Mouse (Mus musculus) urinary bladder, adult 18-20 months (tissue): ENCODE data around the gene Cntnap1.

Experiments
- DNase-seq, 2 experiments: peaks; one replicate each; pipeline ENCODE4 v3.0.0; 2022; ENCODE audit warnings: low spot score in 2 of 2, mixed read lengths in 2 of 2

The Cntnap1 gene

DNA sequence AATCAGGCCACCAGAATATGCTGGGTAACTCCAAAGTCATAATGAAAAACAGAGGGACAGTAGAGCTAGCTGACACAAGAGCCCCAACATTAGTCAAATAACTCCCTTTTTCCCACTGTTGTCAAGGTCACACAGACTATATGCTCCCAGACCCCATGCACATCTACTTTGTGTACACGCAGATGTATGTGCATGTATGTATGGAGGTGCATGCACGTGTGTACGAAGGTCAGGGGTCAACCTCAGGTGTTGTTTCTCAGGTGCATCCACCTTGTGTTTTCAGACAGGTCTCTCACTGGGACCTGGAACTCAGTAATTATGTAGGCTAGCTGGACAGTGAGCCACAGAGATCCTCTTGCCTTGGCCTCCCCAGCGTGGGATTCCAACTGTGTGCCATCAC, 15.1 kb downstream of the Cntnap1 start:
- no peak for DNase-seq

DNA sequence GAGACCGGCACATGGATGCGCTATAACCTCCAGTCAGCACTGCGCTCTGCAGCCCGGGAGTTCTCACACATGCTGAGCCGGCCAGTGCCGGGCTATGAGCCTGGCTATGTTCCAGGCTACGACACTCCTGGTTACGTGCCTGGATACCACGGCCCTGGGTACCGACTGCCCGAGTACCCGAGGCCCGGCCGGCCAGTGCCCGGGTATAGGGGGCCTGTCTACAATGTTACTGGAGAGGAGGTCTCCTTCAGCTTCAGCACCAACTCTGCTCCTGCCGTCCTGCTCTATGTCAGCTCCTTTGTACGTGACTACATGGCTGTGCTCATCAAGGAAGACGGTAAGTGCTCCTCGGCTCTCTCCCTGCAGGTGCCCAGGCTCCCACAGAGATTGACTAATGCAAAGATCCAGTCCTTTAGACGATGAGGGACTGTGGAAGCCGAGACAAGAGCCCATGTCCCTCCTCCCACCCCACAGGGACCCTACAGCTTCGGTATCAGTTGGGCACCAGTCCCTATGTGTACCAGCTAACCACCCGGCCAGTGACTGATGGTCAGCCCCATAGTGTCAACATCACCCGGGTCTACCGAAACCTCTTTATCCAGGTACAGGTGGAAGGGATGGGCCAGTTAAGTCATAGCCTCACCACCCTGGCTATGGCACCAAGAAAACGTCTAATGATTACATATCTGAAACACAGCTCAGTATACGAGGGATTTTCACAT, 16.4 kb downstream of the Cntnap1 start:
- DNase-seq, result no peak

DNA sequence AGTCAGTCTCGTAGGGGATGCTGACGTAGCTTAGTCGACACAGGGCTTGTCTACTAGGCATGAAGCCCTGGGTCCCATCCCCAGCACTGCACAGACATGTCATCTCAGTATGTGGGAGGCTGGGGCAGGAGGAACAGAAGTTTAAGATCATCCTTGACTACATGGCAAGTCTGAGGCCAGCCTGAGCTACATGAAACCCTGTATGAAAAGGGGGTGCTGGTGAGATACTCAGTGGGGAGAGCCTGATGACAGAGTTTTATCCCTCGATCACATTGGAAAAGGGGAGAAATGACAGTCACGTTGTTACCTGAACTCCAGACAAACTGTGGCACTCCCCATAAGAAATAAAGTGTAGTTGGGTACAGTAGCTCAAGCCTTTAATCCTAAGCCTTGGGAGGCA, 17.2 kb downstream of the Cntnap1 start:
- no peak for DNase-seq

DNA sequence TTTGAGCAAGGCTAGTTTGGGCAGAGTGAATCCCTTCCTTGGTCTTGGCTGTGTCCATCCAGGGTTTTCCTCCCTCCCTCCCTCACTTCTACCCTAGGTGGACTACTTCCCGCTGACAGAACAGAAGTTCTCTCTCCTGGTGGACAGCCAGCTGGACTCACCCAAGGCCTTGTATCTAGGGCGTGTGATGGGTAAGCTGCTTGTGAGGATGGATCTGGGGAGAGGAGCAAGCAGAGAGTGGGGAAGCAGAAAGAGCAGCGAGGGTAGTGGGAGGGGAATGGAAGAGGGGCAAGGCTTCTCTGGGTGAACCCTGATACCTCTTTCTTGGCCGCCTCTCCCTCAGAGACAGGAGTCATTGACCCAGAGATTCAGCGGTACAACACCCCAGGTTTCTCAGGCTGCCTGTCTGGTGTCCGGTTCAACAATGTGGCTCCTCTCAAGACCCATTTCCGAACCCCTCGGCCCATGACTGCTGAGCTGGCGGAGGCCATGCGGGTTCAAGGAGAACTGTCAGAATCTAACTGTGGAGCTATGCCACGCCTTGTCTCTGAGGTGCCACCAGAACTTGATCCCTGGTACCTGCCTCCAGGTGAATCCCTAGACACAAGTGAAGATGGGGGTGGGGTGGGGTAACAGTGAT, 18.0 kb downstream of the Cntnap1 start:
- no peak for DNase-seq

DNA sequence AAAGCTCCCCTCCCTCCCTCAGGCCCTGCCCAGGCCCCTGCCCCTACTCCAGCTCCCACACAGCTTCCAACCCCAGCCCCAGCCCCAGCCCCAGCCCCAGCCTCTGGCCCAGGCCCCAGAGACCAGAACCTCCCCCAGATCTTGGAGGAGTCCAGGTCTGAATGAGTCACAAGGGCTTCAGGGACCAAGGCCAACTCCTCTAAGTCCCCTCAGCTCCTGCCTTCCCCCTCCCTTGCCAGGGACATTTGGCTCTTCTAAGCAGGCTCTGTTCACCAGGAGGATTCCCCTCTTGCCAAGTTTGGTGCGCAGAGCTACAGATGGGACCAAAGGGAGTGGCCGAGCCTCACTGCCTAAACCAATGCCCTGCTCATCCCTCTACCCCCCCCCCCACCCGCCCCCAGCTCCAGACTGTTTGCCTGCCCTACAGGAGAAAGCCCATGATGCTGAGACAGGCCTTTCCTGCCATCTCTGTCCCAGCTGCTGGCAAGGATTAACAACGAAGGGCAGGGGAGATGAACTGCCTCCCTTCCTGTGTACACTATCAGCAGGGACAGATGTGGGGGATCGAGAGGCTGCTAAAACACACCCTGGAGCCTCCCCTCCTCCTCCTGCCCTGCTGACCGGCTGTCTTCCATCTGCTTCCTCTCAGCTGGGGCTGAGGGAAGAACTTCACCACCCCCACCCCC, 19.3 kb downstream of the Cntnap1 start:
- peak in 1 of 2 experiments; percentile 68 for DNase-seq

DNA sequence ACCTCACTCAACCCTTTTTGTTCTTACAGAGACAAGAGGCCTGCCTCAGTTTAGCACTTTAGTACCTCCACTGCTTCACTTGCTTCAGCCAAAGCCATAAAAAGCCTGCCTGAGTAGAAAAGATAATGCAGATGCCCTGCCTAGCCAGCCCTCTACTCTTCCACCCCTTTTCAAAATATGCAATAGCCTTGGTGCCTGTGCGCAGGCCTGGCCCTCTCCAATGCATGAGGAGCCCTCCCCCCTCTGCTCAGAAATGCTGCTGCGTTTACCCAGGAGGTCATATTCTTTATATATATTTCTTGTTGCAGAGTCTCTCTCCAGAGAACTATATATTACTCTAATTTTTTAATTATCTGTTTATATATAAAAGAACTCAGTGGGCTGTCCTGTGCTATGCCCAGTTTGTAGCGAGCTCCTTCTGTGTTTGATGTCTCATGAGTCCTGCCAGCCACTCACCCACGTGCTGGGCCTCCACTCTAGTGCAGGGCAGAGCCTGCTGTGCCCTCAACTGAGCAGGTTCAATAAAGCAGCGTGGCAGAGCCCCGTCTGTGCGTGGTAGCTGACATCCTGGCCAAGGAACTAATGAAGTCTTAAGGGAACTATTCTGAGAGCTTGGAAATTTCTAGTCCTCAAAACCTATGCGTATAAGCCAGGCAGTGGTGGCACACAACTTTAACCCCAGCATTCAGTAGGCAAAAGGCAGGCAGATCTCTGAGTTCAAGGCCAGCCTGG, 20.0 kb downstream of the Cntnap1 start:
- DNase-seq, result no peak

DNA sequence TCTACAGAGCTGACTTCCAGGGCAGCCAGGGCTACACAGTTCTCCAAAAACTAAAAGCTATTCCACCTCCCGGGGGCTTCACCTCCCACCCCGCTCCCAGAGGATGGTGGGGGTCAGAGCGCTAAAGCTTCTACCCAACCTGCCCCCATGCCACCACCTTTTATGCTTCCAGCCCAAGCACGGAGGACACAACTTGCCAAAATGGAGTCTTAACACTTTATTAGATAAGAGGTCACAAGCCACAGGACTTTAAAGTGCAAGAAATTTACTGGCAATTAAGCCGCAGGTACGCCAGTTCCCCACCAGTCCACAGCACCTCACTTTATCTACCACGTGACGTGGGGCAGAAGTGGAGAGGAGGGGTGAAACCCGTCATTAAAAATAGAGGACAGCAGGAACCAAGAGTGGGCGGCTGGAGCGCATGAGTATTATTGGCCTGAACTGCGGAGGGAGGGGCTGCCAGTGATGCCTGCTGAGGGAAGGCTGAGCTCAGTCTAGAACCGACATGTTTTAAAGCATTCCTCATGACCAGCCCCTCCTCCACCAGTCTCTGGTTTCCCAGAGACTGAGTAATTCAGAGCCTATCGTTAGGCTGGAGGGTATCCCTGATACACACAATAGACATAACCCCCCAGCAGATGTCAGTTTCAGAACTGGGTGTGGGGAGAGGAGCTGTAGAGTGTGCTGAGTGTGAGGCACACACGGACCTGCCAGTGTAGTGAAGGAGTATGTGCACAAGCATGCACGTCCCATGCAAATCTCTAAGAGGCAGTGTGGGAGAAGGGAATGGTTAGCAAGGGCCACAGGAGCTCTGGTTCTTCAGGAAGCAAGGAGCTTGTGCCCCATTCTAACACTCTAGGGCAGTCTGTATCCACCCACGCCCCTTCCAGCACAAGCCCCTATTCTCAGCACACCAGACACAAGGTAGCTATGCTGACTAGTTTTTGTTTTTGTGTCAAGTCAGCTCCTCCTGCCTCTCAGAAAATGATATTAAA, 20.9 kb downstream of the Cntnap1 start:
- DNase-seq, result no peak

DNA sequence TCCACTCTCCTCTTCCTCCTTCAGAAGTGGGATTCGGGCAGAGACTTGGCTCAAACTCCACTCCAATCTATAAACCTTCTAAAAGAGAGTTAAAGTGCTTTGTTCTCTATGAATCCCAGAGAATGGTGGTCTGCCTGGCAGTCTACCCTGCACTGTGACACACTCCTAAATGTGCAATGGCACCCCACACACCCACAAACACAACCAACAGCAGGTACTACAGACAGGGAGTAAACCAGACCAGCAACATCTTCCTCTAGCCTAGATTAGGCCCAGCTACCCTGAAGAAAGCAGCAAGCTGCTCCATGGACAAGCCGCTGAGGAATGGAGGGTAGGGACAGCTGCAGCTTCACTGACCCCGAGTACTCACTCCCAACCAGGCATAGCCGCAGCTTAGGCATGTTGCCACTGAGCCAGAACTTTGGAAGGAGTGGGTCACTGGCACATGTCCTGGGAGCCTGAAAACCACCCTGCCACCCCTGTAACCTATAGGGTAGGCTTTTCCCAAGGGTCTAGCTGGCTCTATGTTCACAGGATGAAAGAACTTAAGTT, 21.7 kb downstream of the Cntnap1 start:
- no peak for DNase-seq

DNA sequence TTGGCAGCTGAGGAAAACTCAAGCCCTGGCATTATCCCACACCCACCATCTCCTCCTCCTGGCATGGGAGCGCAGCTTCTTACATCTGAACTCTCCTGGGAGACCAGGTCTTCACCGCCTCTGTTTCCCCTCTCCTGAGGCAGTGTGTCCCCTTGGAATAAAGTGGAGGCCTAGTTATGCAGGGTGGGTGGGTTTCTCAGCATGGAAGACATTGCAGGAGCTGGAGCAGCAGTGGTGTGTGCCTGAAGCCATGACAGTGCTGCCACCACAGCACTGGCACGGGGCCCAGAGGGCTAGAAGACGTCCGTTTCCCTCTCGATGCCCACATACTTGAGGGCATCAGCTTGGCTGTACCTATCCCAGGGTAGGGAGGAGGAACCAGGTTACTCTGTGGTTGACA, 22.3 kb downstream of the Cntnap1 start:
- DNase-seq, result no peak

DNA sequence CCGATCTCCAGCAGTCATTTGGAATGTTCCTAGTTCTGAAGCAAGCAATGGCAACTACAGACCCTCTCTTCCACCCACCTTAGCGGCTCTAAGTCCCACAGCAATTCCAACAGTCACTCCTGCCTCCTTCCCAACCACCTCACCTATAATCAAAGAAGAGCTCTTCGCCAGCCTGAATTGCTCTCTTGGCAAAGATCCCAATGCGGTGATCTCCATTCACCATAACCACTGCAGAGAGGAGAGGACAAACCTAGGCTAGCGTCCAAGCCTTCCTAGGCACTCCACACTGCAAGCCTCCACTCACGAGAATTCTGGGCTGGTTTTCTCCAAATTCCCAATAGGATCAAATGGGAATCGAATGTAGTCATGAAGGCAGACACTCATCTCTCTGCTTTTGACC, 22.8 kb downstream of the Cntnap1 start:
- DNase-seq, result no peak

DNA sequence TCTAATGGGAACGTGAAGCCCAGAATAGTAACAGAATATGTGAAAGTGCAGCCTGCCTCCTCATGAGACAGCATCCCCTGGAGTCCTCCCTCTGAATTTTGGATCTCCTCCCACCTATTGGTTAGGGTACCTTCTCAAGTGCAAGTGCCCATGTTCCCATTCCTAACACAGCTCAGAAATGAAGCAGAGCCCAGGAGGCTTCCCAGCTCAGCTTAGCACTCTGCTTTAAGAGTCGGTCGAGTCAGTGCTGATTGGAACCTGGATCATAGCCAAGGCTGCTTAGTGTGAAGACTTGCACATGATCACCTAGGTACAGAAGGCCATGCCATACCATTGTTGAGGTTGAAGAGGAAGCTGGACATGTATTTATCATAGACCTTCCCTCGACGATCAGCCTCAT, 23.8 kb downstream of the Cntnap1 start:
- DNase-seq, result no peak

DNA sequence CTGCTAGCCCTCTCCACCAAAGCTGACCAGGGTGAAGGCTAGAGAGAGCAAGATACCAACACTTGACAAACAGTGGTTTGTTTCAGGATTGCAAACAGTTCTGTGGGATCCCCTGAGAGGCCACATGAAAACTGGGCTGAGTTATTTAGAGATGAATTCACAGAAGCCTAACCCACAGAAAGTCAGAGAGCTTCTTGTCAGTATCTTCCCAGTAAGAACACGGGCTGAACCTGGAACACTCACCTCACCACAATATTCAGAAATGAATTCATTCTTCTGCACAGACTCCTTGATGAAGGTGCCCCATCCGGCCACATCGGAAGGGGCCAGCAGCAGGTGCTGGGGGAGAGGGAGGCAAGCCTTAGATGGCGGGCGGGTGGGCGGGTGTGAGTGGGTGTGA, 24.3 kb downstream of the Cntnap1 start:
- no peak for DNase-seq

DNA sequence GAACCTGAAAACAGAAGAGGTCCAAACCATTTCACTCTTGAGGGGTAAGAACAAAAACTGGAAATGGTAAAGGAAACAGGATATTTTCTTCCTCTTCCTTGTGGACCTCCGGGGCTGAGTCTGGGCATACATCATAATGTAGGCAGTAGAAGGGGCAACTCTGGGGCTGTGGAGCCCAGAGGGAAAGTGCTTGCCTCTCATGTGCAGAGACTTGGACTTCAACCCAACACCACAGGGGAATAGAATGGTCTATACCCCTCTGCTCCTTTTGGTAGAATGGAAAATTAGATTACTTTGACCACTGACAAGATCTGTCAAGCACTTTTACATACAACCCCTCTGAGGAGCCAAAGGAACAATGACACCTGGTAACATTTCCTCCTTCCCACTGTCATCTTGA, 24.8 kb downstream of the Cntnap1 start:
- DNase-seq, result no peak

DNA sequence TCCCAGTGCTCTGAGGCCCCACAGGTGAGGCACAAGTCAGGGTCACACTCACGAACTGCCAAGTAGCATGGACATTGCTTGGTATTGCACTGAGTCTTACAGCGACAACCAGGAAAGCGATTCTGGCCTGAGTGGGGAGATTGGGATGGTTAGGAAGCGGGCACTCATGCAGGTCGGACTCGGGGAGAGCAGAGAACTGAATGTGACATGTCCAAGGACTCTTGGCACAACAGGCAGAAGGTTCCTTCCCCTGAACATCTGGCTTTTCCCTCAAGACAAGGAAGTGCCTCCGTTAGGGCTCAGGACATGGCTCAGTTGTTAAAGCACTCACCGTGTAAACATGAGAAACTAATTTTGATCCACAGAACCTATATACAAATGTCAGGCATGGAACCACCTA, 25.2 kb downstream of the Cntnap1 start:
- no peak for DNase-seq

DNA sequence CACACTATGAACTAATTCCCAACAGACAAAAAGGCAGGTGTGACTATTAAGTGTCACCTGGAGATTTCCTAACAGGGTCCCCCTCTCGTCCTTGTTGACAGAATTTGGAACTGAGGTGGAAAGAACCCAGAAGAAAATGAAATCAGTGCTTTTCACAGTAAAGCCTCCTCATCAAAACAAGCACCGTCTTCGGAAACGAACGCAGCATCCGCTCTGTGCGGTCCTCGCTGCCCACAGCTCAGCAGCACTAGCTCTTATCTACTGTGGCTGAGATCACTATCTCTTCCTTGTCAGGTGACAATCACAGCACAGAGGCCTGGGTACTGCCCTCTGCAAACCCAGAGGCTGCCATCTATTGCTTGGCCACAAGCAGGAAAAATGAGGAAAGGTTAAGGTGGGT, 25.9 kb downstream of the Cntnap1 start:
- no peak for DNase-seq

DNA sequence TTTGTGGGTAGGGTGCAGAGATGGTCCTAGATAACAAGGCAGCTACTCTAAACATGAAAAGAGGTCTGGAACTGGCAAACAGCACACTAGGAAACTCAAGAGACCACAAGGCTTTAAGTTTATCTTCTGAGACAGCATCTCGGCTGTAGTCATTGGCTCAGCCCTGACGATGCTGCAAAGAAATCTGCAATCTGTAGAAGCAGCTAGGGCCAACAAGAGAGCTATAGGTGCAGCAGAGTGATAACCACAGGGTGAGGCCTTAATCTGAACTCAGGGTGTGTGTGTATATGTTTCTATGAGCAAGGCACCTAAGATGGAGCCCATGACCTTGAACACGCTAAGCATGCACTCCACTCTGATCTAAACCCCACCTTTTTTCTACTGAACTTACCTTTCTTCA, 29.2 kb downstream of the Cntnap1 start:
- no peak for DNase-seq

DNA sequence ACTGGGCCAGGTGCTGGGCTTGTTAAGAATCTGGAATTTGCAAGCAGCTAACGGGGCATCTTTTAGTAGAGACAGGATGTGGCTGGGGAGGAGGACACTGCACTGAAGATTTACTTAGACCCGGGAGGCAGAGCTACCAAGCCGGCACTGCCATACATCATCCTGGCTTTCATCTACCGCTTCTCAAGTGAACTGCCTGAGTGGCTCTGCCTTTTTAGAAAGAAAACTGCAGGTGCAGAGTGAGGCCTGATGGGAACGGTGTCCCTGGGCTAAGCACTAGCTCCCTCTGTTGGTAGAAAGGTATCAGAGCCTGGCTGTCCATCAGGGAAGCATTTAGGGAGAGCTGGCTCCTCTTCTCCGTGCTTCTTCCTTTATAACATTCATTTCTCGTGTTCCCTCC, 30.7 kb downstream of the Cntnap1 start:
- DNase-seq, result no peak

DNA sequence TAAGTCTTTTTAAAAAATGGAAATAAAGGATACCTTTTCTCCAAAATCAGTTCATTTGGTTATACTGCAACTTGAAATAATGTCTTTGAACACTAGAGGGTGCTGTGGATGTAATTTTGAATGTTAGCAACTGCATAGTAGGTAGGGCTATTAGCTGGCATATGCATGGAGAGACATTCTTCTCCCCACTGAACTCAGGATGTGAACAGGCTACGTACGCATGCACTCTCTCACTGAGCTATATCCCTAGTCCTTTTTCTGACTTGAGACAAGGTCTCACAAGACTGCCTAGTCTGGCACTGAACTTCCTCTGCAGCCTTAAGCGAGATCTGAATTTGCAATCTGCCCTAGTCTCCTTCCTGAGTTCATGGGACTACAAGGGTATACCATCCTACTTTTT, 41.6 kb downstream of the Cntnap1 start:
- no peak for DNase-seq

DNA sequence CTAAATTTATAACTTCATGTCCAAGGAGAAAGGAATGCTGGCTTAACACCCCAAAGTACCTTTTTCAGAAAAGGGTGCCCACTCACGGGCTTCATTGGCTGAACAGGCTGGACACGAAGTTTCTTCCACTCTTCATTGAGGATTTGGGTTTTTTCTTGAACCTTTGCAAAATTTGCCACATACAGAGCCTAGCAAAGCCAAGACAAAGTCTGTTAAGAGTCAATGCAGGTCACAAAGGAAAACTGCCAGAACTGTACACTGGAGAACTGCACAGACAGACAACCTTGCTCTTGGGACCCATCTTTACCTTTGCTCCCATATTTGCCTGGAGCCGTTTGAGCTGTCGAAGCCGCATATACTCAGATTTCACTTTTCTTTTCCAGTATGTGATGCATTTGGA, 46.6 kb downstream of the Cntnap1 start:
- no peak for DNase-seq

DNA sequence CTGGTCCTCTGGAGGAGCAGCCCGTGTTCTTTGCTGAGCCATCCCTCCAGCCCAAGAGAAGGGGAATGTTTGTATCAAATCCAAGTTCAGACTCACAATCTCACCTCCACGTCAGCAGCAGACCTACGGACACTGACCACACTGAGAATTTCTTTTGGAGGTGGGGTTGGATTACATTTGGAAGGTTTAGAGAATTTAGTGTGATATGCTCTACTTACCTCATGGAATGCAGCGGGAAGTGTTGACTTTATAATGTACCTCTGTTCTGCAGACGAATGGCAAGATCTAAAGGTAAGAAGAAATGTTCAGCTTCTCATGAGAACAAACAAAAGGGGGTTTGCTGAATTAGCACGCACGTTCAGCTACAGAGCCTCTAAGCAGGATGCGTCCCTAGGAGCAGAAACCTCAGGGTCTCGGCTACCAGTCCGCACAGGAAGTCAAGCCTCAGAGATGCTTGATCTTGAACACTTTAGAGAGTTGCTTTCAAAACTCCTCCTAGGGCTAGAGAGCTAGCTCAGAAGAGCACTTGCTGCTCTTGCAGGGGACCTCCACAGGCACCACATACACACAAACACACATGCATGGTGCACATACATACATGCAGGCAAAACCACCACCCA, 48.2 kb downstream of the Cntnap1 start:
- DNase-seq, result no peak

DNA sequence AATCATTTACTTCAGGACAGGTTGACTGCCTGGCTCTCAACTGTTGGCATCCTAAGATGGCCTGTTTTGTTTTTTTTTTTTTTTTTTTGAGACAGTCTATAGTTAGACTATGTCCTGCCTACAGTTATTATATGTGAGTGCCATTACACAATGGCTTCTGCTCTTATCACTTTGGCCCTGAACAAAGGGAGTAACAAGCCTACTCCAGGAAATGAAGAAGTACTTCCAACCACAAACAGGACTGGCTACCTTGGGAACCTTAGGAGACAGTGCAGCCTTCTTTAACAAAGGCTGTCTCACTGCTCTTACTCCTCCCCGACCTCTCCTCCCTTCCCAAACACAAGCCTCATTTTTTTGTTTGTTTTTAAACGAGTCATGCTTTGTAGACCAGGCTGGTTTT, 50.5 kb downstream of the Cntnap1 start:
- no peak for DNase-seq
